Mouse (Mus musculus): ENCODE results near the gene Mtmr11.

DNA sequence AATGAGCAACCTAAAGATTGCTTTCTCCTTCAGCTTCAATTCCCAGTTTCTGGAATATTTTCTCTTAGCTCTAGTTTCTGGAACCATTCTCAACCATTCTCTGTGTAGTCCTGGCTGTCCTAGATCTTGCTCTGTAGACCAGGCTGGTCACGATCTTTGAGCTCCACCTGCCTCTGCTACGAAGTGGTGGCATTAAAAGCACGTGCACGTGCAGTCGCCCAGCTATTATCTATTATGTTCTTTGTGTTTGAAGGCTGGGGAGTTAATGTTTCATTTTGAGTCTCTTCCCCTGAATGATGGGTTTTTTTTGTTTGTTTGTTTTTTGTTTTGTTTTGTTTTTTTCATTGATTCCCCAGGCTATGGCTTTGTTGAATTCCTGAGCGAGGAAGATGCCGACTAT, 11.4 kb downstream of the Mtmr11 start:
- no peak for TF ChIP-seq CTCF (IDR thresholded peaks at IDR 0.05; ENCODE audit: low read depth)
- TF ChIP-seq EP300 (IDR thresholded peaks at IDR 0.05; ENCODE audit: low read depth) = no peak

Measured in liver, postnatal 0 days (tissue).